Comparison of ENCODE assay signal across 30 mouse cellular contexts in the genomic region with DNA sequence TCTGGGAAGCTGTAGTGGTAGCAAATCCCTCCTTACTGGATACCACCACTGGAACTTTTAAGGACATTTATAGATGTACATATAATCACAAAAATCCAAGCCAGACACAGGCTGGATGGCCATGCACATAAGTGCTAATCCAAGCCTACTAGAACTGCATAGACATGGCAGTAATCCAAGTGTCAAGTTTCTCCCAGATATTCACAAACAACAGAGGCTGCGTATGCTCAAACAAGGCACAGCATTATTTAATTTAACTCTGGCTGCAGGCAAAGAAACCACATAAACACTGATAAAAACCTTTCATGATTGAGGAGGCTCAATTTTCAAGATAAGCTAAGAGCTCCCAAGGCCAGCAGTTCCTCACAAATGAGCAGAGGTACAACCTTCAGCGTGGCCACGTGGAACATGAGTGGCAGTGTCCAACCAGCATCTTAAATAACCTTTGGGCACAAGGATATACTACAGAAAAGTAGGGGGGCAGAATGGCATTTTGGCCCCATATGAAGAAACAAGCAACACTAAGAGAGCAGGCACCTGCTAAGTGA. TPM values are rescaled to one million over a fixed set of nuclear protein-coding genes. Genes with fewer than 3 reads are reported as not detected.
DNase-seq lines count a peak whose midpoint lies in the region; ATAC-seq and TF ChIP-seq lines count a peak whose summit lies in the region.
"Had no signal": no experiment of that assay in that cellular context is flagged by ENCODE, and none has a peak within 500 bp of the region (broad histone marks: within the 10 kb centered on the region; RNA-seq: fewer than 3 reads in every experiment).

No protein-coding gene starts in this region.

- ATAC-seq in embryonic facial prominence, embryonic 13.5 days (ENCODE audit: insufficient number of reproducible peaks, insufficient read depth, low FRiP score, low TSS enrichment, low read depth) = no peak
- ATAC-seq in forebrain, embryonic 11.5 days (replicated peaks; ENCODE audit: low FRiP score) = no peak

- H3K4me3 ChIP-seq in embryonic facial prominence, embryonic 13.5 days = no peak overlapping the region
- H3K4me3 ChIP-seq in embryonic facial prominence, embryonic 10.5 days = no peak overlapping the region
- no peak overlapping the region for H3K4me3 ChIP-seq in layer of hippocampus, adult 2 months
- no peak overlapping the region for H3K4me3 ChIP-seq in forebrain, embryonic 11.5 days (ENCODE audit: low read depth, low read length)
- H3K4me3 ChIP-seq: forebrain, embryonic 12.5 days; kidney, embryonic 15.5 days; limb, embryonic 13.5 days; lung, embryonic 15.5 days; megakaryocyte, embryonic 14.5 days had no signal

- no peaks in the 10 kb centered on the region for H3K27me3 ChIP-seq in embryonic facial prominence, embryonic 13.5 days
- H3K27me3 ChIP-seq in embryonic facial prominence, embryonic 10.5 days (replicated peaks; ENCODE audit: low read depth, poor library complexity, severe bottlenecking) = no peaks in the 10 kb centered on the region
- no peaks in the 10 kb centered on the region for H3K27me3 ChIP-seq in forebrain, embryonic 11.5 days (ENCODE audit: control insufficient read depth, insufficient read depth, low read length)
- H3K27me3 ChIP-seq: CH12.LX; forebrain, embryonic 12.5 days; kidney, embryonic 15.5 days; limb, embryonic 13.5 days; lung, embryonic 15.5 days; megakaryocyte, embryonic 14.5 days had no signal

- H3K9ac ChIP-seq in embryonic facial prominence, embryonic 13.5 days = no peak overlapping the region; the same call in 1 of the 2 replicates
- H3K9ac ChIP-seq in forebrain, embryonic 11.5 days (ENCODE audit: low read length) = no peak overlapping the region
- H3K9ac ChIP-seq: forebrain, embryonic 12.5 days; hindbrain, embryonic 14.5 days; kidney, embryonic 15.5 days; limb, embryonic 13.5 days; lung, embryonic 15.5 days had no signal

- DNase-seq in embryonic facial prominence, embryonic 10.5 days (ENCODE audit: low spot score) = no peak
- no peak for DNase-seq in layer of hippocampus, adult 2 months (ENCODE audit: low spot score in 2 of 2)
- no peak for DNase-seq in layer of hippocampus, adult 9-11 months
- peak; percentile 37 for DNase-seq in lung, postnatal 36 days
- DNase-seq in lung, postnatal 4 days = no peak
- DNase-seq in NIH3T3 (ENCODE audit: low read depth) = peak; percentile 37
- DNase-seq in forebrain, embryonic 11.5 days (ENCODE audit: low spot score) = no peak
- DNase-seq: adrenal gland, adult 2 months; cerebellum, adult 11-12 months; cerebellum, postnatal 25 days; embryo, embryonic 11 days; gastrocnemius, postnatal 14 days; heart, adult 18-20 months; kidney, postnatal 4 days; right cerebral cortex, adult 18-20 months; thymus, postnatal 36 days had no signal

- 53% methylated on average over 3 of the region's 3 CpGs for WGBS in embryonic facial prominence, embryonic 13.5 days
- WGBS in embryonic facial prominence, embryonic 10.5 days = 84% methylated on average over 3 of the region's 3 CpGs
- WGBS in forebrain, embryonic 11.5 days = 91% methylated on average over 3 of the region's 3 CpGs

- no peak overlapping the region for H3K4me2 ChIP-seq in embryonic facial prominence, embryonic 13.5 days
- no peak overlapping the region for H3K4me2 ChIP-seq in forebrain, embryonic 11.5 days (ENCODE audit: low read depth, low read length, severe bottlenecking)
- H3K4me2 ChIP-seq: forebrain, embryonic 12.5 days; hindbrain, embryonic 14.5 days; kidney, embryonic 15.5 days; limb, embryonic 13.5 days; lung, embryonic 15.5 days had no signal

- H3K36me3 ChIP-seq in embryonic facial prominence, embryonic 13.5 days = peaks cover 72% of the 10 kb centered on the region
- peaks cover 80% of the 10 kb centered on the region for H3K36me3 ChIP-seq in embryonic facial prominence, embryonic 10.5 days (replicated peaks)
- peaks cover 8% of the 10 kb centered on the region; the same call in 1 of the 2 replicates for H3K36me3 ChIP-seq in forebrain, embryonic 11.5 days (ENCODE audit: control insufficient read depth, insufficient read depth, low read length)

- H3K4me1 ChIP-seq in embryonic facial prominence, embryonic 13.5 days = peaks cover 30% of the 10 kb centered on the region
- H3K4me1 ChIP-seq in embryonic facial prominence, embryonic 10.5 days = peaks cover 13% of the 10 kb centered on the region
- H3K4me1 ChIP-seq in forebrain, embryonic 11.5 days (replicated peaks; ENCODE audit: control insufficient read depth, insufficient read depth, low read length) = peaks cover 6% of the 10 kb centered on the region

- peak overlapping the region; percentile 36; the same call in 1 of the 2 replicates for H3K27ac ChIP-seq in embryonic facial prominence, embryonic 13.5 days
- no peak overlapping the region for H3K27ac ChIP-seq in embryonic facial prominence, embryonic 10.5 days (replicated peaks)
- H3K27ac ChIP-seq in layer of hippocampus, adult 2 months = peak overlapping the region; percentile 43; the same call in 1 of the 2 replicates
- no peak overlapping the region for H3K27ac ChIP-seq in forebrain, embryonic 11.5 days (ENCODE audit: low read depth, low read length)
- H3K27ac ChIP-seq: forebrain, embryonic 12.5 days; hindbrain, embryonic 14.5 days; kidney, embryonic 15.5 days; limb, embryonic 13.5 days; lung, embryonic 15.5 days had no signal

- no peaks in the 10 kb centered on the region for H3K9me3 ChIP-seq in embryonic facial prominence, embryonic 13.5 days
- no peaks in the 10 kb centered on the region for H3K9me3 ChIP-seq in embryonic facial prominence, embryonic 10.5 days
- H3K9me3 ChIP-seq in forebrain, embryonic 11.5 days (ENCODE audit: control insufficient read depth, low read length) = no peaks in the 10 kb centered on the region
- H3K9me3 ChIP-seq: forebrain, embryonic 12.5 days; kidney, embryonic 15.5 days; limb, embryonic 13.5 days; lung, embryonic 15.5 days; megakaryocyte, embryonic 14.5 days had no signal

- TF ChIP-seq CTCF in layer of hippocampus, adult 2 months (conservative IDR thresholded peaks at IDR 0.05) = no peak

RNA-seq across cellular contexts. Expression of a gene that starts 4.8 kb away (rescaled TPM):
- polyA plus RNA-seq in embryonic facial prominence, embryonic 13.5 days (2015; fragmentation: Nextera tagmentation; extraction: Ambion mirVana) = 49.1 and 62.8 TPM in 2 replicates
- 72.3 and 73.3 TPM in 2 replicates for polyA plus RNA-seq in embryonic facial prominence, embryonic 10.5 days (2016; fragmentation: Nextera tagmentation; extraction: Ambion mirVana)
- total RNA-seq in layer of hippocampus, adult 2 months (2021) = 10 to 100 TPM; 54.1 to 54.2 TPM
- polyA plus RNA-seq in forebrain, embryonic 11.5 days (2014; fragmentation: Nextera tagmentation; extraction: Ambion mirVana) = 74.5 and 75.4 TPM in 2 replicates

RNA-seq across cellular contexts. Expression of a gene that starts 12.9 kb away (rescaled TPM):
- not detected in 2 replicates for polyA plus RNA-seq in embryonic facial prominence, embryonic 13.5 days (2015; fragmentation: Nextera tagmentation; extraction: Ambion mirVana)
- 0.31 and 0.34 TPM in 2 replicates for polyA plus RNA-seq in embryonic facial prominence, embryonic 10.5 days (2016; fragmentation: Nextera tagmentation; extraction: Ambion mirVana)
- total RNA-seq in layer of hippocampus, adult 2 months (2021) = not detected
- polyA plus RNA-seq in forebrain, embryonic 11.5 days (2014; fragmentation: Nextera tagmentation; extraction: Ambion mirVana) = 0.35 and 0.36 TPM in 2 replicates
- total RNA-seq: adrenal gland, adult 2 months; CH12.LX; gastrocnemius, postnatal 14 days; heart, adult 18-20 months; heart, postnatal 25 days; layer of hippocampus, postnatal 14 days; left cerebral cortex, postnatal 10 days; monocyte, adult 5-6 weeks had no signal
- polyA plus RNA-seq: adrenal gland, adult 2 months; kidney, embryonic 15.5 days; limb, embryonic 13.5 days; small intestine, adult 2 months; testis, adult 2 months had no signal

RNA-seq across cellular contexts. Expression of a gene that starts 38.5 kb away (rescaled TPM):
- polyA plus RNA-seq in embryonic facial prominence, embryonic 13.5 days (2015; fragmentation: Nextera tagmentation; extraction: Ambion mirVana) = 6.9 and 7.3 TPM in 2 replicates
- 22.2 and 26.6 TPM in 2 replicates for polyA plus RNA-seq in embryonic facial prominence, embryonic 10.5 days (2016; fragmentation: Nextera tagmentation; extraction: Ambion mirVana)
- total RNA-seq in layer of hippocampus, adult 2 months (2021) = 10 to 100 TPM; 54.3 to 55.1 TPM
- 33.5 and 36.1 TPM in 2 replicates for polyA plus RNA-seq in forebrain, embryonic 11.5 days (2014; fragmentation: Nextera tagmentation; extraction: Ambion mirVana)
- total RNA-seq: CH12.LX; monocyte, adult 5-6 weeks had no signal

RNA-seq across cellular contexts. Expression of a gene that starts 51.1 kb away (rescaled TPM):
- 128 and 132 TPM in 2 replicates for polyA plus RNA-seq in embryonic facial prominence, embryonic 13.5 days (2015; fragmentation: Nextera tagmentation; extraction: Ambion mirVana)
- polyA plus RNA-seq in embryonic facial prominence, embryonic 10.5 days (2016; fragmentation: Nextera tagmentation; extraction: Ambion mirVana) = 87.3 and 87.7 TPM in 2 replicates
- total RNA-seq in layer of hippocampus, adult 2 months (2021) = 100 to 1,000 TPM; 139 to 144 TPM
- 71.5 and 77.4 TPM in 2 replicates for polyA plus RNA-seq in forebrain, embryonic 11.5 days (2014; fragmentation: Nextera tagmentation; extraction: Ambion mirVana)

Comparison
In these comparisons a context has a peak if more than half of its experiments do, and no peak if none do; other contexts are left out.
1. H3K27ac ChIP-seq: peak in embryonic facial prominence, embryonic 13.5 days (single experiment) and layer of hippocampus, adult 2 months (single experiment); none in embryonic facial prominence, embryonic 10.5 days (single experiment) and forebrain, embryonic 11.5 days (single experiment).
2. DNase-seq: peak in lung, postnatal 36 days (single experiment) and NIH3T3 (single experiment); none in embryonic facial prominence, embryonic 10.5 days (single experiment), layer of hippocampus, adult 2 months (0 of 2), layer of hippocampus, adult 9-11 months (single experiment), lung, postnatal 4 days (0 of 2) and forebrain, embryonic 11.5 days (single experiment).